Mouse (Mus musculus): ENCODE data around the gene Lmf1. TPM values are rescaled to one million over a fixed set of nuclear protein-coding genes. Genes with fewer than 3 reads are reported as not detected.

Gene Lmf1
- polyA plus RNA-seq (2016; fragmentation: Nextera tagmentation; extraction: Ambion mirVana): 34.6 and 35.3 TPM in 2 replicates

- WGBS: 0% methylated on average over 31 of the region's 31 CpGs
- Histone ChIP-seq H3K9me3 (replicated peaks) (no peaks in the 10 kb centered on the region), H3K4me2 (peak within 1 kb of the TSS; percentile 97), H3K4me1 (replicated peaks) (peaks cover 55% of the 10 kb centered on the region), H3K4me3 (peak within 1 kb of the TSS; percentile 82), H3K36me3 (no peaks in the 10 kb centered on the region), H3K27me3 (replicated peaks) (no peaks in the 10 kb centered on the region; the same call in 1 of the 2 replicates), H3K27ac (ENCODE audit: poor library complexity, severe bottlenecking) (peak within 1 kb of the TSS; percentile 63), H3K9ac (peak within 1 kb of the TSS; percentile 88)
- peak; percentile 95 for ATAC-seq (ENCODE audit: insufficient number of reproducible peaks, low FRiP score)
These were observed at the start of gene Lmf1 for GRCm38 (mm10) chr17:25578920-25579319. Gene Lmf1 (plus strand): TSS chr17:25579085.

DNA sequence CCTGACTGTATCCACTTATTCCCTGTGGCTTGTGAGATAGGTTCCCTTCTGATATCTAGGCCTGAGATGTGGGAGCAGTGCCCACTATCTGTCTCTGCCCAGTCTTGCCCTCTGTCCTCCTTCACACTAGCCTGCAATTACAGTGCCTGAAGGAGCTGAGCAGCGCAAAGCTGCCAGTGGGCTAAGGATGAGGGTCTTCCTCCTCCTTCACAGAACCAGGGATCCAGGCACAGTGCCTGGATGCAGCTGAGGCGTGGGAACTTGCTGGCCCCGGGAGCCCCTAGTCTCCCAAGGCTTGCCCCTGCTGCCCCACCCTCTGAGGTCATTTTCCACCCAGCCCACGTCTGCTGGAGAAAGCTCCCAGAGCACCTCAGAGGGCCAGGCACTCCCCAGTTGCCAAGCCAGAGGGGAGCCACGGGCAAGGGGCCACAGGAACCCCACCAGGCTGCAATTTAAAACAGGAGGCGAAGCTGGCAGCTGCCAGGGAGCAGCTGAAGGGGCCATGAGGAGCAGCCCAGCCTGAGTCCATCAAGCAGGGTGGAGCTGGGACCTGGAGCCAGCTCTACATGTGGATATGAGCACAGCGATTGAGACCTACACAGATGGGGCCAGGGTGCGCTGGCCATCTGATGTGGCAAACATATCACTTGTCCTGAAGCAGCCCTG lies 48.4 kb upstream of the Lmf1 start:
- Histone ChIP-seq H3K4me2 (no peak overlapping the region), H3K4me3 (no peak overlapping the region), H3K27ac (ENCODE audit: poor library complexity, severe bottlenecking) (no peak overlapping the region), H3K9ac (no peak overlapping the region), H3K9me3 (replicated peaks) (no peaks in the 10 kb centered on the region), H3K27me3 (replicated peaks) (no peaks in the 10 kb centered on the region), H3K36me3 (no peaks in the 10 kb centered on the region), H3K4me1 (replicated peaks) (0 out of 2 replicates have a peak, but pooled peaks cover 5% of the 10 kb centered on the region)
- WGBS: 61% methylated on average over 8 of the region's 8 CpGs
- no peak for ATAC-seq (ENCODE audit: insufficient number of reproducible peaks, low FRiP score)

GRCm38 (mm10) chr17:25538945-25539875 lies 39.7 kb upstream of the Lmf1 start:
- Histone ChIP-seq H3K9me3 (replicated peaks) (no peaks in the 10 kb centered on the region), H3K4me2 (peak overlapping the region; percentile 63), H3K4me1 (replicated peaks) (peaks cover 27% of the 10 kb centered on the region), H3K36me3 (no peaks in the 10 kb centered on the region), H3K27me3 (replicated peaks) (0 out of 2 replicates have a peak, but pooled peaks cover 3% of the 10 kb centered on the region), H3K9ac (peak overlapping the region; percentile 53), H3K4me3 (0 out of 2 replicates have a peak overlapping the region, but pooled peaks have one; percentile 11), H3K27ac (ENCODE audit: poor library complexity, severe bottlenecking) (peak overlapping the region; percentile 72)
- peak; percentile 44; the same call in 1 of the 2 replicates for ATAC-seq (ENCODE audit: insufficient number of reproducible peaks, low FRiP score)
- WGBS: 24% methylated on average over 27 of the region's 27 CpGs

DNA sequence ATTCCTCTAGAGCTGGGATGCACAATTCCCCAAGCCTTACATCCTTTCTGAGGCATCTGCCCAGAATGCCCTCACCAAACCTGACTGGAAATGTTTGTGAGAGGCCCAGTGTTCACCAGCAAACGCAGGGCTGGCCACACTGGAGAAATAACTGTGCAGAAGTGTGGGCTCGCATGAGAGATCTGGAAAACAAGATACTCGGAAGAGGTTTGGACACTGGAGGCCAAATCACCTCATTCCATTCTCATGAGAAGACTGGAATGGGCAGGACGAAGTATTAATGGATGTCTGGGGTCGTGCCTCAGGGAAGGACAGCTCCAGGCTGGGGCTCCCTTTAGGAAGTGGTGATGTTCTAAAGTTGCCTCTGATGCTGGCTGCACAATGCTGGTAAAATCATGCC lies 38.2 kb upstream of the Lmf1 start:
- no peak for ATAC-seq (ENCODE audit: insufficient number of reproducible peaks, low FRiP score)
- no peaks in the 10 kb centered on the region for H3K9me3 ChIP-seq (replicated peaks)
- no peak overlapping the region for H3K9ac ChIP-seq
- WGBS: 62% methylated on average over 5 of the region's 5 CpGs
- no peak overlapping the region for H3K4me3 ChIP-seq
- no peaks in the 10 kb centered on the region for H3K36me3 ChIP-seq
- 0 out of 2 replicates have a peak, but pooled peaks cover 3% of the 10 kb centered on the region for H3K27me3 ChIP-seq (replicated peaks)
- H3K4me1 ChIP-seq (replicated peaks): peaks cover 27% of the 10 kb centered on the region
- no peak overlapping the region for H3K4me2 ChIP-seq
- H3K27ac ChIP-seq (ENCODE audit: poor library complexity, severe bottlenecking): no peak overlapping the region

DNA sequence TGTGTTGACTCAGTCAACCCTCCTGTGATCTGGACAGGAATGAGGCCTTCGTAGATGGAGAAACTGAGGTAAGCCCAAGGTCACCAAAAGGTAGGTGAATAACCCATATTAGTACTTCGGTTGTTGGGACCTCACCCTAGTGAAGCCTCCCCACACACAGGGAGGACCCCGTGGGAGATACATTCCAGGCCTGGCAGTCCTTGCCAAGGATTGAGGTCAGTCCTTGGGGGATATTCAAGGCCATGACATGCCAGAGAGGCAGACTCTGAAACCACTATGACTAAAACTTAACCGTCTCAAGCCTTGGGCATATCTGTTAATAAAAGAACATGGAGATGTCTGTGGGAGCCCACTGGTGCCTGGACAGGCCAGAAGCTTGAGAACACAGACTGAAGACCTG lies 37.1 kb upstream of the Lmf1 start:
- H3K9me3 ChIP-seq (replicated peaks): no peaks in the 10 kb centered on the region
- H3K4me2 ChIP-seq: no peak overlapping the region
- H3K9ac ChIP-seq: no peak overlapping the region
- H3K4me1 ChIP-seq (replicated peaks): peaks cover 27% of the 10 kb centered on the region
- H3K4me3 ChIP-seq: no peak overlapping the region
- H3K27ac ChIP-seq (ENCODE audit: poor library complexity, severe bottlenecking): no peak overlapping the region
- ATAC-seq (ENCODE audit: insufficient number of reproducible peaks, low FRiP score): no peak
- no peaks in the 10 kb centered on the region for H3K36me3 ChIP-seq
- 0 out of 2 replicates have a peak, but pooled peaks cover 3% of the 10 kb centered on the region for H3K27me3 ChIP-seq (replicated peaks)
- 81% methylated on average over 4 of the region's 4 CpGs for WGBS

- Histone ChIP-seq H3K4me3 (no peak overlapping the region), H3K4me2 (no peak overlapping the region), H3K27me3 (replicated peaks) (0 out of 2 replicates have a peak, but pooled peaks cover 7% of the 10 kb centered on the region), H3K9ac (no peak overlapping the region), H3K9me3 (replicated peaks) (no peaks in the 10 kb centered on the region), H3K4me1 (replicated peaks) (no peaks in the 10 kb centered on the region), H3K27ac (ENCODE audit: poor library complexity, severe bottlenecking) (no peak overlapping the region), H3K36me3 (no peaks in the 10 kb centered on the region)
- WGBS: 42% methylated on average over 3 of the region's 3 CpGs
- no peak for ATAC-seq (ENCODE audit: insufficient number of reproducible peaks, low FRiP score)
These were observed 31.9 kb upstream of the Lmf1 start for GRCm38 (mm10) chr17:25547026-25547425.

DNA sequence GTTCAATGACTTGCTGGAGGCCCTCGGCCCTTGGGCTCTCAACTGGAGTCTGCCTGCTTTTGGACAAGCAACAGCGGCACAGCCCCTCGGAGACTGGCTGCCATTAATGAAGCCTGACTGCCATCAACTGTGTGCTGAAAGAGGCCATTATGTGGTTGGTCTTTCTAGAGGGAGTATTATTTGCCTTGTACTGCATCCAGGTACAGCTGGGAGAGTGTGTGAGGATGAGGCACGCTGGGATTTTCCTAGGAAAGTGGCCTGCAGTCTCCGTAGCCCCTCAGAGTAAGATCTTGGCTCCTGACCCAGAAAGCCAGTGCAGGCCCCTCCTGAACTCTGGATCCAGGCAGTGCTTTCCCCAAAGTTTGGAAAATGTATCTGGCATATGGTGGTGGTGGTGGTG lies 28.9 kb upstream of the Lmf1 start:
- Histone ChIP-seq H3K36me3 (no peaks in the 10 kb centered on the region), H3K27ac (ENCODE audit: poor library complexity, severe bottlenecking) (no peak overlapping the region), H3K27me3 (replicated peaks) (0 out of 2 replicates have a peak, but pooled peaks cover 7% of the 10 kb centered on the region), H3K4me2 (no peak overlapping the region), H3K4me3 (no peak overlapping the region), H3K9me3 (replicated peaks) (no peaks in the 10 kb centered on the region), H3K9ac (no peak overlapping the region), H3K4me1 (replicated peaks) (peaks cover 2% of the 10 kb centered on the region)
- WGBS: 86% methylated on average over 5 of the region's 5 CpGs
- no peak for ATAC-seq (ENCODE audit: insufficient number of reproducible peaks, low FRiP score)

DNA sequence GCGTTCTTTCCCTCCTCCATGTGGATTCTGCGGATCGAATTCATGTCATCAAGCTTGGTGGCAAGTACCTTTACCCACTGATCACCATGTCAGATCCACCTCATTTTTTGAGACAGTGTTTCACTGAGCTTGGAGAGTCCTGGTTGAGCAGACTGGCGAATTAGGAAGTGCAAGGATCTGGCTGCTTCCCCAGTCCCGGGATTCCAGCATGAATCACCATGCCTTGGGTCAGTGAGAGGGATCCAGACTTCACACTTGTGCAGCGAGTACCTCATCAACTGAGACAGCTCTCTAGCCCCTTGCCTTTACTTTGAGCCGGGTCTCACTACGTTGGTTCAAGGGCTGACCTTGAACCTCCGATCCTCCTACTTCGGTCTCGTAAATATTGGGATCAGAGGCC lies 27.6 kb upstream of the Lmf1 start:
- no peak overlapping the region for H3K4me3 ChIP-seq

DNA sequence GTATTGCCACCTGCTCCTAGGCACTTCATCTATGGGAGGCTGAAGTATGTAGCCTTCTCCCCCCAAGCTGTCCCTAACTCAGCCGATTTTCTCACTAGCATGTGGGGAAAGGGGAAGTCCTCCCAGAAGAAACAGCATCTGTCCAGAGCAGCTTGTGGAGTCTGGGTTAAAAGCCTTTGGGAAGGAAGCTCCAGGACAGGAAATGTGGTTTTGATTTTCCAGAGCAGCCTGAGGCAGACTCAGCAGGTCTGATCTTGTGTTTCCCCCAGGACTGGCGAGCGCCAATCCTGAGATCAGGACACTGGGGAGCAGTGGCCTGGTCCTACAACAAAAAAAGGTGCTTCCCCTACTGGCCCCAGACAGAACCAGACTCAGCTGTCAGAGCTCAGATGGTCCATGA lies 23.7 kb upstream of the Lmf1 start:
- Histone ChIP-seq H3K27me3 (replicated peaks) (peaks cover 5% of the 10 kb centered on the region; the same call in 1 of the 2 replicates), H3K4me3 (no peak overlapping the region), H3K9me3 (replicated peaks) (no peaks in the 10 kb centered on the region), H3K36me3 (no peaks in the 10 kb centered on the region), H3K4me1 (replicated peaks) (peaks cover 28% of the 10 kb centered on the region), H3K4me2 (no peak overlapping the region), H3K27ac (ENCODE audit: poor library complexity, severe bottlenecking) (peak overlapping the region; percentile 32; the same call in 1 of the 2 replicates), H3K9ac (0 out of 2 replicates have a peak overlapping the region, but pooled peaks have one; percentile 32)
- peak; percentile 46; the same call in 1 of the 2 replicates for ATAC-seq (ENCODE audit: insufficient number of reproducible peaks, low FRiP score)
- WGBS: 50% methylated on average over 3 of the region's 3 CpGs

More for the DNA sequence above, 27.6 kb upstream of the Lmf1 start:
- Histone ChIP-seq H3K4me2 (no peak overlapping the region), H3K27ac (ENCODE audit: poor library complexity, severe bottlenecking) (no peak overlapping the region), H3K9me3 (replicated peaks) (no peaks in the 10 kb centered on the region), H3K27me3 (replicated peaks) (0 out of 2 replicates have a peak, but pooled peaks cover 7% of the 10 kb centered on the region), H3K9ac (no peak overlapping the region), H3K4me1 (replicated peaks) (peaks cover 15% of the 10 kb centered on the region), H3K36me3 (no peaks in the 10 kb centered on the region)
- ATAC-seq (ENCODE audit: insufficient number of reproducible peaks, low FRiP score): no peak
- WGBS: 80% methylated on average over 11 of the region's 11 CpGs

- Histone ChIP-seq H3K36me3 (no peaks in the 10 kb centered on the region), H3K4me2 (peak overlapping the region; percentile 82), H3K27me3 (replicated peaks) (peaks cover 5% of the 10 kb centered on the region; the same call in 1 of the 2 replicates), H3K27ac (ENCODE audit: poor library complexity, severe bottlenecking) (peak overlapping the region; percentile 32; the same call in 1 of the 2 replicates), H3K9ac (peak overlapping the region; percentile 59), H3K4me3 (peak overlapping the region; percentile 36), H3K9me3 (replicated peaks) (no peaks in the 10 kb centered on the region), H3K4me1 (replicated peaks) (peaks cover 36% of the 10 kb centered on the region)
- 8% methylated on average over 29 of the region's 29 CpGs for WGBS
- ATAC-seq (ENCODE audit: insufficient number of reproducible peaks, low FRiP score): 0 out of 2 replicates have a peak, but pooled peaks have one; percentile 30
These were observed 22.9 kb upstream of the Lmf1 start for GRCm38 (mm10) chr17:25555666-25556629.

Measured in heart, embryonic 12.5 days (tissue).